9 mouse cellular contexts compared by ENCODE assay signal in the genomic region with DNA sequence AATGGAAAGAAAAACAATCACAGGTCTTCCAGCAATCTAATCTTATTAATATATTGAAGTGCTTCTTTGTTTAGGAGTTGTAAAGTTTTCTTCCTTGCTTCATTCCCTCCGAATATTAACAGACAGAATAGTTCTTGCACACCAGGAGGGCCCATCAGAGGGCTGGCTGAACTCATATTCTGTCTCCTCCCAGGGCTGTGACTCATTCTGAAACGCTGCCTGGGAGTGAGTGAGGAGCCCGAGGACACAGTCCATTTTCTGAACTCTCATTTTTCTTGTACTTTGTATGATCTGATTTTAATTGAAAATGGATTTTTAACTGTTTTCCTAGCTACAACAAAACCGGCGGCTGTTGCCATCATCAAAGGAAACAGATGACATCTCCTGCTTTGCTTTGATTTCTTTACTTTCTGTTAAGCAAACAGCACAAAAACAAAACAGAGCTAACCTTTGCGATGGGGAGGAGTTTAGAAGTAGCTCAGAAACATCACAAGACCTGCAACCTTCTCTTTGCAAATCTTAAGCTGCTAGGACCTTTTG.
A peak's percentile ranks its signal among the peaks of the same experiment; 100 is the strongest.
DNase-seq lines count a peak whose midpoint lies in the region; ATAC-seq lines count a peak whose summit lies in the region.
"Had no signal": no experiment of that assay in that cellular context is flagged by ENCODE, and none has a peak within 500 bp of the region (broad histone marks: within the 10 kb centered on the region; RNA-seq: fewer than 3 reads in every experiment).

No protein-coding gene starts in this region.

- 62% methylated on average over 6 of the region's 6 CpGs for WGBS in hindbrain, embryonic 15.5 days
- 71% methylated on average over 6 of the region's 6 CpGs for WGBS in hindbrain, embryonic 14.5 days
- WGBS in forebrain, embryonic 15.5 days = 59% methylated on average over 6 of the region's 6 CpGs

- H3K27me3 ChIP-seq in hindbrain, embryonic 15.5 days = no peaks in the 10 kb centered on the region
- no peaks in the 10 kb centered on the region for H3K27me3 ChIP-seq in hindbrain, embryonic 14.5 days (ENCODE audit: control insufficient read depth, insufficient read depth, low read length)
- H3K27me3 ChIP-seq in forebrain, embryonic 15.5 days = no peaks in the 10 kb centered on the region

- H3K4me1 ChIP-seq in hindbrain, embryonic 15.5 days (replicated peaks) = no peaks in the 10 kb centered on the region
- no peaks in the 10 kb centered on the region for H3K4me1 ChIP-seq in hindbrain, embryonic 14.5 days (replicated peaks; ENCODE audit: control insufficient read depth, insufficient read depth, low read length)
- no peaks in the 10 kb centered on the region for H3K4me1 ChIP-seq in forebrain, embryonic 15.5 days

- no peak for DNase-seq in hindbrain, embryonic 14.5 days (ENCODE audit: low spot score)
- peak; percentile 61 for DNase-seq in NIH3T3 (ENCODE audit: low read depth)
- peak; percentile 59 for DNase-seq in cerebellum, adult 9-11 months
- DNase-seq in kidney, adult 9 months = peak; percentile 56
- no peak for DNase-seq in c-Kit-positive CD71-positive TER-119-positive erythroid progenitor cells, embryonic 14.5 days (ENCODE audit: low spot score)
- DNase-seq in embryo, embryonic 9.5 days (ENCODE audit: extremely low spot score) = no peak

- no peak overlapping the region for H3K4me2 ChIP-seq in hindbrain, embryonic 15.5 days
- H3K4me2 ChIP-seq in hindbrain, embryonic 14.5 days (replicated peaks) = no peak overlapping the region
- no peak overlapping the region for H3K4me2 ChIP-seq in forebrain, embryonic 15.5 days (replicated peaks)

- no peak overlapping the region for H3K4me3 ChIP-seq in hindbrain, embryonic 15.5 days
- H3K4me3 ChIP-seq in hindbrain, embryonic 14.5 days (replicated peaks; ENCODE audit: low read length) = no peak overlapping the region
- no peak overlapping the region for H3K4me3 ChIP-seq in forebrain, embryonic 15.5 days

- 0 out of 2 replicates have a peak overlapping the region, but pooled peaks have one; percentile 6 for H3K27ac ChIP-seq in hindbrain, embryonic 15.5 days (replicated peaks)
- H3K27ac ChIP-seq in hindbrain, embryonic 14.5 days = no peak overlapping the region
- no peak overlapping the region for H3K27ac ChIP-seq in forebrain, embryonic 15.5 days (replicated peaks)

- H3K36me3 ChIP-seq in hindbrain, embryonic 15.5 days = no peaks in the 10 kb centered on the region
- H3K36me3 ChIP-seq in hindbrain, embryonic 14.5 days (replicated peaks; ENCODE audit: control insufficient read depth, insufficient read depth) = no peaks in the 10 kb centered on the region
- no peaks in the 10 kb centered on the region for H3K36me3 ChIP-seq in forebrain, embryonic 15.5 days

- H3K9ac ChIP-seq in hindbrain, embryonic 15.5 days = no peak overlapping the region
- no peak overlapping the region for H3K9ac ChIP-seq in hindbrain, embryonic 14.5 days
- no peak overlapping the region for H3K9ac ChIP-seq in forebrain, embryonic 15.5 days (replicated peaks)

- no peaks in the 10 kb centered on the region for H3K9me3 ChIP-seq in hindbrain, embryonic 15.5 days
- no peaks in the 10 kb centered on the region for H3K9me3 ChIP-seq in hindbrain, embryonic 14.5 days (ENCODE audit: control insufficient read depth, low read length)
- no peaks in the 10 kb centered on the region for H3K9me3 ChIP-seq in forebrain, embryonic 15.5 days

- ATAC-seq in hindbrain, embryonic 15.5 days (ENCODE audit: low FRiP score, low read depth) = no peak
- no peak; the same call in 1 of the 2 replicates for ATAC-seq in hindbrain, embryonic 14.5 days (ENCODE audit: low FRiP score)
- no peak for ATAC-seq in forebrain, embryonic 15.5 days (replicated peaks)
- ATAC-seq: midbrain, embryonic 16.5 days had no signal

Comparison
In these comparisons a context has a peak if more than half of its experiments do, and no peak if none do; other contexts are left out.
1. DNase-seq: peak in NIH3T3 (single experiment), cerebellum, adult 9-11 months (single experiment) and kidney, adult 9 months (single experiment); none in hindbrain, embryonic 14.5 days (single experiment), c-Kit-positive CD71-positive TER-119-positive erythroid progenitor cells, embryonic 14.5 days (single experiment) and embryo, embryonic 9.5 days (single experiment).